Mouse (Mus musculus) yolk sac, embryonic 10.5 days (tissue): ENCODE measurements around the gene Crip2.

Source experiments
- DNase-seq: peaks from one replicate; pipeline ENCODE4 v3.0.0-alpha.2; 2017; ENCODE audit warnings: low spot score

Crip2 gene

GRCm38 (mm10) chr12:113139908-113140615 is at the start of gene Crip2:
Gene Crip2, plus strand, starts transcription at chr12:113140236.
- DNase-seq: peak; percentile 93

GRCm38 (mm10) chr12:113097040-113097439 is 43.0 kb upstream of the Crip2 start:
- no peak for DNase-seq

- DNase-seq: peak; percentile 32
Measured at GRCm38 (mm10) chr12:113097749-113098281, 42.2 kb upstream of the Crip2 start, which contains the start of gene Mta1. Gene Mta1, plus strand, starts transcription at chr12:113098278.

GRCm38 (mm10) chr12:113098530-113099151 is 41.4 kb upstream of the Crip2 start:
- DNase-seq: no peak

GRCm38 (mm10) chr12:113099470-113100237 is 40.4 kb upstream of the Crip2 start:
- DNase-seq: no peak

GRCm38 (mm10) chr12:113100448-113101076 is 39.5 kb upstream of the Crip2 start:
- no peak for DNase-seq

- DNase-seq: no peak
Measured at GRCm38 (mm10) chr12:113101251-113101960, 38.6 kb upstream of the Crip2 start.

GRCm38 (mm10) chr12:113102461-113102860 is 37.6 kb upstream of the Crip2 start:
- no peak for DNase-seq

- DNase-seq: peak; percentile 65
Measured at GRCm38 (mm10) chr12:113103846-113104451, 36.1 kb upstream of the Crip2 start.

- no peak for DNase-seq
Measured at GRCm38 (mm10) chr12:113106386-113106785, 33.6 kb upstream of the Crip2 start.

- DNase-seq: no peak
Measured at GRCm38 (mm10) chr12:113107431-113108124, 32.5 kb upstream of the Crip2 start.

- DNase-seq: no peak
Measured at GRCm38 (mm10) chr12:113108528-113109283, 31.3 kb upstream of the Crip2 start.

GRCm38 (mm10) chr12:113109801-113110200 is 30.2 kb upstream of the Crip2 start:
- no peak for DNase-seq

GRCm38 (mm10) chr12:113114141-113114540 is 25.9 kb upstream of the Crip2 start:
- DNase-seq: no peak

- DNase-seq: no peak
Measured at GRCm38 (mm10) chr12:113114856-113115538, 25.0 kb upstream of the Crip2 start.

- DNase-seq: peak; percentile 64
Measured at GRCm38 (mm10) chr12:113119516-113120410, 20.3 kb upstream of the Crip2 start.

GRCm38 (mm10) chr12:113124726-113125125 is 15.3 kb upstream of the Crip2 start:
- peak; percentile 86 for DNase-seq

- DNase-seq: no peak
Measured at GRCm38 (mm10) chr12:113130732-113131131, 9.3 kb upstream of the Crip2 start.
